Mouse (Mus musculus) G1E (cell line): ENCODE data around the gene Gm36210.

Experiments used
- CTCF ChIP-seq: IDR thresholded peaks from 2 replicates; pipeline ENCODE4 v1.5.1; 2012; ENCODE audit warnings: low read depth, low read length, inconsistent platforms, mixed read lengths
- GATA1 ChIP-seq: IDR thresholded peaks from 2 replicates; pipeline ENCODE4 v1.6.1; 2012; ENCODE audit warnings: borderline replicate concordance, low read length, inconsistent platforms, mixed read lengths

GRCm38 (mm10) chr7:4947855-4948254, 41.5 kb upstream of the Gm36210 start:
- TF ChIP-seq CTCF (no peak), GATA1 (no peak)
